Mouse (Mus musculus) ES-E14 (cell line): ENCODE measurements around the gene Tmem140. TPM values are rescaled to one million over a fixed set of nuclear protein-coding genes. Genes with fewer than 3 reads are reported as not detected.

ENCODE experiments used
- DNase-seq: peaks from one replicate; pipeline ENCODE4 v3.0.0-alpha.2; 2013; ENCODE audit warnings: low read depth, low spot score
- H3K27ac ChIP-seq: 2 replicates; pipeline ENCODE4 v1.5.1; 2012; ENCODE audit warnings: low read depth, mild to moderate bottlenecking, low read length, moderate library complexity, mixed read lengths; ENCODE audit not compliant: poor library complexity, insufficient read depth, severe bottlenecking
- H3K36me3 ChIP-seq: 2 replicates; pipeline ENCODE4 v1.6.1; 2012; ENCODE audit warnings: mild to moderate bottlenecking, low read length, moderate library complexity, mixed read lengths; ENCODE audit not compliant: control insufficient read depth, poor library complexity, insufficient read depth, severe bottlenecking
- H3K4me1 ChIP-seq, 2 experiments: fragments of 150-350 bp in 1 of 2; sonication (generic) in 1 of 2; 2 replicates each; pipeline ENCODE4 v1.6.1; 2012; ENCODE audit warnings: low read length in 2 of 2, mild to moderate bottlenecking in 1 of 2, mixed read lengths in 1 of 2; ENCODE audit not compliant: control insufficient read depth in 2 of 2, insufficient read depth in 2 of 2, poor library complexity in 1 of 2
- H3K4me3 ChIP-seq, 2 experiments: fragments of 150-350 bp in 1 of 2; sonication (generic) in 1 of 2; 2 replicates each; pipeline ENCODE4 v1.5.1; 2012; ENCODE audit warnings: low read length in 2 of 2, low read depth in 1 of 2, mild to moderate bottlenecking in 1 of 2, mixed read lengths in 1 of 2; ENCODE audit not compliant: insufficient read depth in 1 of 2, poor library complexity in 1 of 2, severe bottlenecking in 1 of 2
- H3K9ac ChIP-seq: 2 replicates; pipeline ENCODE4 v1.6.1; 2012; ENCODE audit warnings: low read depth, mild to moderate bottlenecking, low read length, mixed read lengths; ENCODE audit not compliant: poor library complexity, insufficient read depth, severe bottlenecking
- H3K9me3 ChIP-seq: fragments of 150-350 bp; sonication (generic); 2 replicates; pipeline ENCODE4 v1.6.1; 2012; ENCODE audit warnings: low read depth, mild to moderate bottlenecking, low read length; ENCODE audit not compliant: control insufficient read depth, insufficient read depth
- CHD2 ChIP-seq: IDR thresholded peaks from 2 replicates; pipeline ENCODE4 v1.6.1; 2014; ENCODE audit warnings: mild to moderate bottlenecking, low read depth, low read length, inconsistent platforms
- HCFC1 ChIP-seq: IDR thresholded peaks from 2 replicates; pipeline ENCODE4 v1.6.1; 2012; ENCODE audit warnings: low read length, inconsistent platforms, borderline replicate concordance; ENCODE audit not compliant: insufficient read depth
- MAFK ChIP-seq: IDR thresholded peaks from 2 replicates; pipeline ENCODE4 v1.6.1; 2014; ENCODE audit warnings: mild to moderate bottlenecking, low read depth, low read length, inconsistent platforms; ENCODE audit not compliant: insufficient read depth
- ZC3H11A ChIP-seq: IDR thresholded peaks from 2 replicates; pipeline ENCODE4 v1.6.1; 2012; ENCODE audit warnings: low read depth, mild to moderate bottlenecking, inconsistent platforms, low read length, borderline replicate concordance
- ZNF384 ChIP-seq: IDR thresholded peaks from 2 replicates; pipeline ENCODE4 v1.6.1; 2012; ENCODE audit warnings: low read depth, low read length, inconsistent platforms
- in situ Hi-C, 2 experiments: fragments of 600-800 bp; cut with MboI; formaldehyde crosslinking; loops; one replicate each; pipeline ENCODE4 v1.15.1; 2025; ENCODE audit warnings: low sequenced_read_pairs in 2 of 2, inconsistent platforms in 1 of 2; ENCODE audit not compliant: unreplicated experiment in 2 of 2
- total RNA-seq: library from RNA; depleted of rRNA; stranded (reverse); fragments of 300-350 nt; gene quantifications from 2 replicates; pipeline ENCODE4 v1.2.3, GENCODE M21; 2012

Gene Tmem140
- total RNA-seq, 1 experiment = 1.8 TPM

DNA sequence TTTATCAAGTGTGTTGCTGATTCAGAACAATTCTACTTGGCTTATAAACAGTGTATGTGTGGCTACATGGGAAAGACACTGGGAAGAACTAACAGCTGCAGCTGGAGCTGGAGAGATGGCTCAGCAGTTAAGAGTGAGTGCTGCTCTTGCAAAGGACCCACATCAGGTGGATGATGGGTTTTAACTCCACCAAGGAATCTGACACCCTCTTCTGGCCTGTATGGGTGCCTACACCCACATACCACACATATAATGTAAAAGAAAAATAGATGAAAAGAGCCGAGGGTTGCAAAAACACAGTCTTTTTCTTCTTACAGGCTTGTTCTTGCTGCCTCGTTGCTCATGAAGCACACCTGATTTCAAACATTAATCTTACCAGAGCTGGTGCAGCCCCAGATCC is 43.2 kb downstream of the Tmem140 start:
- no peak for TF ChIP-seq ZC3H11A
- no peak for TF ChIP-seq HCFC1
- TF ChIP-seq CHD2 = no peak
- no peak for TF ChIP-seq MAFK
- TF ChIP-seq ZNF384 = no peak
- Histone ChIP-seq H3K4me3 (no peak overlapping the region), H3K9ac (no peak overlapping the region), H3K4me1 (no peaks in the 10 kb centered on the region), H3K27ac (no peak overlapping the region), H3K9me3 (no peaks in the 10 kb centered on the region), H3K36me3 (peaks cover 22% of the 10 kb centered on the region)
- in situ Hi-C loops = no loop called here
- no peak for DNase-seq

DNA sequence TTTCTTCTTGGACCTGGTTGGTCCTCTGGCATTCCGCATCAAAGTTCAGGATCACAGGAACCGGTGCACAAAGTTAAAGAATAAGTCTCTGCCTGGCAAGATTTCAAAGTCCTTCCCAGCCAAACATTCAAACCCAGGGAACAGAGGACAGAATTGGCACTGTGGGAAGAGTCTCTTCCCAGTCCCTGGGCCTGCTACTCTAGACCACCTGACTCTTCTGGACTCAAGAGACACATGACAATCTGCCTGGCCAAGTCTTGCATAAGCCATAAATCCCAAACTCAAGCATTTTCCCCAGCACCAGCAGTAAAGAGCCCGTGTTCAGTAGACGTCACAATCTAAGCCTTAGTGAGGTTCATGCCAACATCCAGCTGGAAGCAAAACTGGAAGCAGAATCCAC is 43.7 kb downstream of the Tmem140 start:
- TF ChIP-seq MAFK (no peak), ZC3H11A (no peak), CHD2 (no peak), ZNF384 (no peak), HCFC1 (no peak)
- no peak overlapping the region for H3K4me3 ChIP-seq
- H3K4me1 ChIP-seq = no peaks in the 10 kb centered on the region
- H3K9me3 ChIP-seq = no peaks in the 10 kb centered on the region
- H3K36me3 ChIP-seq = peaks cover 21% of the 10 kb centered on the region
- H3K9ac ChIP-seq = no peak overlapping the region
- no peak overlapping the region for H3K27ac ChIP-seq
- no peak for DNase-seq
- in situ Hi-C loops = no loop called here

DNA sequence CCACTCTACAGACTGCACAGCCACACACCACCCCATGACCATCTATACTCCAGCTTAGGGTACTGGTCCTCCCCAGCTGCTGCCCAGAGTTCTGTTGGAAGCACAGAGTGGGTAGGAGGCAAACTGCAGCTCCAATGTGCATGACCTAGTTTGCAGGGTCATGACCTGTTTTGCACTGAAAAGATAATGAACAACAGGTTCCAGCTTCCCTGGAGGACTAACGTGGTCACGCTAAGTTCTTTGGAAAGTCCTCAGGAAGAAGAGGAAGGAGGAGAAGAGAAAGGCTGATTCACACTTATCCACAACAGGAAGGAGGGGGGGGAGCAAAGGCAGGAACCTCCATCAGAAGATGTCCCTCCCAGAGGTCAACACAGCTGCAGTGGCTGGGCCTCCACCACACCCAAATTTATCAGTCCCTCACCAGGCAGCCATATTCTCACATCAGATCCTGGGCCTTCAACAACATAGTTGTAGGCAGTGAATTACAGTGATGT is 44.2 kb downstream of the Tmem140 start:
- H3K4me3 ChIP-seq = no peak overlapping the region
- TF ChIP-seq ZNF384 (no peak), ZC3H11A (no peak), MAFK (no peak), CHD2 (no peak), HCFC1 (no peak)
- in situ Hi-C loops = no loop called here
- H3K9ac ChIP-seq = no peak overlapping the region
- H3K4me1 ChIP-seq = no peaks in the 10 kb centered on the region
- H3K36me3 ChIP-seq = peaks cover 17% of the 10 kb centered on the region
- DNase-seq = no peak
- no peak overlapping the region for H3K27ac ChIP-seq
- H3K9me3 ChIP-seq = no peaks in the 10 kb centered on the region

DNA sequence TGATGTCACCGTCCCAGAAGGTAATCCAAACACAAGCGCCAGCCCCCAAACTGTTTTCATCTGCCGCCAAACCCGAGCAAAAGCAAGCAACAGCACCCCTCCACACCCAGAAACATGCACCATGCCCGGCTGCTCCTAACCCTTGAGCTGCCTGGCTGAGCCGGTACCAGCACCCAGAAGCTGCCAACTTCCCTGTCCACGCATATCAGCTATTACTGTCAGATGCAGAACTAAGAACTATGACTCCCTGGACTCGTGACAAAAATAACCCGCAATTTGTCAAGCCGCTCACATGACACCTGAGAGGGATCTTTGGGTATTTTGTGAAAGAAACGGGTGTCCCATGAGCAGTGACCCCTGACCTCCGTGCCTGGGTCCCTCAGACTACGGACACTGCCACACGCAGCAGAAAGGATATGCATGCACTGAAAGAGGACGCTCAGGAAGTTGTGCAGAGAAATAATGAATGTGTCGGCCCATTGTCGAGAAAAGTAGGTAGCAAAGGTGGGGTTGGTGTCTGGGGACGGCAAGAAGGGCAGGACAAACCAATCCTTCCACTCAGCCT is 44.8 kb downstream of the Tmem140 start:
- no peak overlapping the region for H3K27ac ChIP-seq
- H3K9me3 ChIP-seq = no peaks in the 10 kb centered on the region
- peaks cover 17% of the 10 kb centered on the region for H3K36me3 ChIP-seq
- in situ Hi-C loops = no loop called here
- H3K4me1 ChIP-seq = no peaks in the 10 kb centered on the region
- no peak for DNase-seq
- no peak overlapping the region for H3K9ac ChIP-seq
- no peak for TF ChIP-seq ZNF384
- no peak for TF ChIP-seq ZC3H11A
- TF ChIP-seq MAFK = no peak
- no peak for TF ChIP-seq HCFC1
- TF ChIP-seq CHD2 = no peak
- no peak overlapping the region for H3K4me3 ChIP-seq
